Mouse (Mus musculus) limb, embryonic 13.5 days (tissue): Measurements from ENCODE around the gene Irs3. TPM values are rescaled to one million over a fixed set of nuclear protein-coding genes. Genes with fewer than 3 reads are reported as not detected.

Experiments
- ATAC-seq: fragments of 200-750 bp; cut with Nextera tagmentation; 2 replicates; pipeline ENCODE4 v1.8.0; 2017; ENCODE audit warnings: low read depth, moderate number of reproducible peaks, moderate TSS enrichment; ENCODE audit not compliant: low FRiP score
- H3K27ac ChIP-seq: fragments of 300-500 bp; sonication (generic); 2 replicates; pipeline ENCODE4 v1.5.1; 2015; ENCODE audit warnings: inconsistent platforms, mild to moderate bottlenecking, moderate library complexity
- H3K27me3 ChIP-seq: fragments of 300-500 bp; sonication (generic); 2 replicates; pipeline ENCODE4 v1.6.1; 2015; ENCODE audit warnings: mild to moderate bottlenecking, inconsistent platforms
- H3K36me3 ChIP-seq: fragments of 300-500 bp; sonication (generic); 2 replicates; pipeline ENCODE4 v1.6.1; 2015; ENCODE audit warnings: inconsistent platforms, mild to moderate bottlenecking, moderate library complexity
- H3K4me1 ChIP-seq: fragments of 300-500 bp; sonication (generic); 2 replicates; pipeline ENCODE4 v1.6.1; 2015; ENCODE audit warnings: inconsistent platforms
- H3K4me2 ChIP-seq: fragments of 300-500 bp; sonication (generic); replicated peaks from 2 replicates; pipeline ENCODE4 v1.6.1; 2015; ENCODE audit warnings: inconsistent platforms, mild to moderate bottlenecking, moderate library complexity
- H3K4me3 ChIP-seq: fragments of 300-500 bp; sonication (generic); 2 replicates; pipeline ENCODE4 v1.5.1; 2015; ENCODE audit warnings: moderate library complexity, mild to moderate bottlenecking, inconsistent platforms
- H3K9ac ChIP-seq: fragments of 300-500 bp; sonication (generic); 2 replicates; pipeline ENCODE4 v1.6.1; 2015; ENCODE audit warnings: mild to moderate bottlenecking, inconsistent platforms
- H3K9me3 ChIP-seq: fragments of 300-500 bp; sonication (generic); 2 replicates; pipeline ENCODE4 v1.6.1; 2016; ENCODE audit warnings: inconsistent platforms
- WGBS: fragments of 180-500 bp; shearing (Covaris S2); methylation state at CpG from one replicate; pipeline ENCODE4 v1.1.7; 2015; 5-methylcytosine and 5-hydroxymethylcytosine counted together
- polyA plus RNA-seq: library from polyadenylated mRNA; unstranded; fragments of >200 nt; fragmentation: Nextera tagmentation; extraction: Ambion mirVana; gene quantifications from 2 replicates; pipeline ENCODE4 v1.2.1, GENCODE M21; 2015

Gene Irs3
- polyA plus RNA-seq, 1 experiment from 2014 or later = 0.18 TPM

- Histone ChIP-seq H3K4me3 (no peak overlapping the region), H3K36me3 (no peaks in the 10 kb centered on the region), H3K9me3 (no peaks in the 10 kb centered on the region), H3K4me2 (no peak overlapping the region), H3K27ac (peak overlapping the region; percentile 99), H3K27me3 (no peaks in the 10 kb centered on the region), H3K4me1 (peaks cover 58% of the 10 kb centered on the region), H3K9ac (peak overlapping the region; percentile 26; the same call in 1 of the 2 replicates)
- no peak for ATAC-seq
- WGBS = 71% methylated on average over 5 of the region's 5 CpGs
These were observed 32.4 kb downstream of the Irs3 start for GRCm38 (mm10) chr5:137613076-137613475.

DNA sequence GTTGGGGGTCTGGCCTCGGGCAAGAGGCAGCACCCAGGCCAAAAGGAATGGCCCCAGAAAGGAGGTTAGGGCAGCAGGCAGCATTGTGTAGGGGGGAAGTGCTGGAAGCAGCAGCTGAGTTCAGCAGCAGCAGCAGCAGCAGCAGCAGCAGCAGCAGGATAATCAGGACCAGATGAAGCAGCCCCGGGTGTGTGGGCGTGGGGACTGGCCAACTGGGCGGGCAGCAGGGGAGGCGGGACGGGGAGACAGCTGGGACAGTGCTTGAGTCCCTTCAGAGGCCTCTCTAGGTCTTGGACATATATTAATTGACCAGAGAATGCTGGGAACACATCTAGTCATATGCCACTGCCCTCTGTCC, 34.3 kb downstream of the Irs3 start:
- Histone ChIP-seq H3K27me3 (no peaks in the 10 kb centered on the region), H3K4me3 (peak overlapping the region; percentile 48), H3K27ac (peak overlapping the region; percentile 99), H3K4me1 (peaks cover 63% of the 10 kb centered on the region), H3K36me3 (peaks cover 17% of the 10 kb centered on the region), H3K9me3 (no peaks in the 10 kb centered on the region), H3K9ac (peak overlapping the region; percentile 67), H3K4me2 (peak overlapping the region; percentile 76)
- WGBS = 2% methylated on average over 6 of the region's 6 CpGs
- peak; percentile 62 for ATAC-seq

- WGBS = 1% methylated on average over 12 of the region's 12 CpGs
- Histone ChIP-seq H3K9ac (peak overlapping the region; percentile 67), H3K4me1 (peaks cover 63% of the 10 kb centered on the region), H3K36me3 (peaks cover 22% of the 10 kb centered on the region), H3K27me3 (no peaks in the 10 kb centered on the region), H3K4me3 (peak overlapping the region; percentile 48), H3K27ac (peak overlapping the region; percentile 99), H3K9me3 (no peaks in the 10 kb centered on the region), H3K4me2 (peak overlapping the region; percentile 76)
- peak; percentile 60 for ATAC-seq
These were observed 34.8 kb downstream of the Irs3 start for GRCm38 (mm10) chr5:137610548-137611244.

DNA sequence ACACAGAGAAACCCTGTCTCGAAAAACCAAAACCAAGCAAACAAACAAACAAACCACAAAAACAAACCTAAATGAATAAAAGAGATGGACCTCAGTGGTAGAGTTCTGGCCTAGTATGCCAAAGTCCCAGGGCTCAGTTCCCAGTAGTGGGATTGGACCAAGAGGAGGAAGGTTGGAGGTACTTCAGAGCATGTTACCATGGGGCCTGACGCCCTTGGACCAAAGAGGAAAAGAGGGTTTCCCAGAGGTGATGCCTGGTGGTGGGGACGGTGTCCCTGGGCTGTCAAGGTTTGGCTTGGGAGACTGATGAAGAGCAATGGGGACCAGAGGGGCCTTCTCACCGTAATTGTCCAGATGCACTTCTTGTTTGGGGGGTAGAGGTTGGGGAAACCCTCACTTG, 35.5 kb downstream of the Irs3 start:
- ATAC-seq = no peak
- Histone ChIP-seq H3K9ac (peak overlapping the region; percentile 67), H3K27me3 (no peaks in the 10 kb centered on the region), H3K4me2 (peak overlapping the region; percentile 76), H3K9me3 (no peaks in the 10 kb centered on the region), H3K4me3 (peak overlapping the region; percentile 48), H3K36me3 (peaks cover 29% of the 10 kb centered on the region), H3K4me1 (peaks cover 63% of the 10 kb centered on the region), H3K27ac (peak overlapping the region; percentile 99)
- 33% methylated on average over 4 of the region's 4 CpGs for WGBS

GRCm38 (mm10) chr5:137609292-137609691, 36.2 kb downstream of the Irs3 start:
- ATAC-seq = no peak
- H3K4me2 ChIP-seq = peak overlapping the region; percentile 76
- H3K36me3 ChIP-seq = peaks cover 35% of the 10 kb centered on the region
- H3K27me3 ChIP-seq = no peaks in the 10 kb centered on the region
- H3K9ac ChIP-seq = peak overlapping the region; percentile 67
- H3K4me3 ChIP-seq = peak overlapping the region; percentile 48
- WGBS = 39% methylated on average over 3 of the region's 3 CpGs
- H3K9me3 ChIP-seq = no peaks in the 10 kb centered on the region
- peak overlapping the region; percentile 99; the same call in 1 of the 2 replicates for H3K27ac ChIP-seq
- peaks cover 63% of the 10 kb centered on the region for H3K4me1 ChIP-seq

- H3K4me2 ChIP-seq = peak overlapping the region; percentile 76
- peak overlapping the region; percentile 67 for H3K9ac ChIP-seq
- H3K36me3 ChIP-seq = peaks cover 37% of the 10 kb centered on the region
- peak overlapping the region; percentile 48 for H3K4me3 ChIP-seq
- 0 out of 2 replicates have a peak overlapping the region, but pooled peaks have one; percentile 28 for H3K27ac ChIP-seq
- H3K27me3 ChIP-seq = no peaks in the 10 kb centered on the region
- H3K4me1 ChIP-seq = peaks cover 61% of the 10 kb centered on the region
- H3K9me3 ChIP-seq = no peaks in the 10 kb centered on the region
- 13% methylated on average over 23 of the region's 23 CpGs for WGBS
- no peak for ATAC-seq
These were observed 36.8 kb downstream of the Irs3 start for GRCm38 (mm10) chr5:137608654-137609190.

DNA sequence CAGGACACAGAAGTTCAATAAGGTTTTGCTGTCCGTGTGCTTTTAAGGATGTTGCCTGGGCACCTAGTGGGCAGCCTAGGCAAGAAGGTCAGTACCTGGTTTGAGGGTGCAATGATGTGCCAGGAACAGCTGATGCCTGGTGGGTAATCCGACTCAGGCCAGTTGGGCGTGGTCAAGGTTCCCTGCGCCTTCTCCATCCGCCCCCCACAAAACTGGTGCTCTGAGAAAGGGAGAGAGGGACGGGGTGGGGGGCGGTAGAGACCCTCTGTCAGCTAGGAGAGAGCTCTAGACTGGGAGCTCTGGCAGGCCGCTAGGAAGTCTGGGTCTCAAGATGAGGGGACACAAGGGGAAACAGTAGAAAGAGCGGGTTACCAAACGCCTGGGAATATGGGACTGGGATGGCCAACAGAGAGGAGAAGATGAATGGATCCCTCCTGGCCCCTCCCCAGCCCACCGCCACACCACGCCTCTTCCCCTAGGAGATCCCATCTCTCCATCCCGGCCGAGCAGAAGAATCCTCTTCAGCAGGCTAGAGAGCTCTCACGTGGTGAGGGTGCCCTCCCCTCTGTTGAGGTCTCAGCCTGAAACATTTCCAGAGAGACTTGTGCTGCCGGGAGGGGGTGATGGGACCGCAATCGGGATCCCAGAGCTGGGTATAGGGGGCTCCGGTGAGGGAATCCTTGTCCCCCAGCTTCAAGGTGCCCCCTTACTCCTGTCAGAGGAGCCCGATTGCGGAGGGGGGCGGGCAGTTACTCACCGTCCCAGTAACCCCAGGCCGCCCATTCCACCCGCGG, 37.5 kb downstream of the Irs3 start:
- no peaks in the 10 kb centered on the region for H3K9me3 ChIP-seq
- H3K27ac ChIP-seq = no peak overlapping the region
- no peaks in the 10 kb centered on the region for H3K27me3 ChIP-seq
- 23% methylated on average over 26 of the region's 26 CpGs for WGBS
- H3K4me3 ChIP-seq = peak overlapping the region; percentile 48
- peak overlapping the region; percentile 76 for H3K4me2 ChIP-seq
- H3K36me3 ChIP-seq = peaks cover 37% of the 10 kb centered on the region
- peak overlapping the region; percentile 67 for H3K9ac ChIP-seq
- H3K4me1 ChIP-seq = peaks cover 59% of the 10 kb centered on the region
- ATAC-seq = no peak

DNA sequence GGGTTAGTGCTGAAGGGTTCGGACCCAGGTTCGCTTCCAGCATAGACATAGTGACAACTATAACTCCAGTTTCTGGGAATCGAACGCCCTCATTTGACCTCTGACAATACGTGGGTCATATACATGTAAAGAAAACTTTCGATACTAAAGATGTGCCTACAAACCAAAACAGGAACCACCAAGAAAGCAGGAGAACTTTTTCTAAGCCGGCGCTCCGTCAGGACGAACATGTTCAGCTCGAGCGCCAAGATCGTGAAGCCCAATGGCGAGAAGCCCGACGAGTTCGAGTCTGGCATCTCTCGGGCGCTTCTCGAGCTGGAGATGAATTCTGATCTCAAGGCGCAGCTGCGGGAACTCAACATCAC, 44.2 kb downstream of the Irs3 start:
- no peak for ATAC-seq
- Histone ChIP-seq H3K9ac (peak overlapping the region; percentile 69), H3K27me3 (no peaks in the 10 kb centered on the region), H3K27ac (peak overlapping the region; percentile 63), H3K9me3 (no peaks in the 10 kb centered on the region), H3K4me3 (peak overlapping the region; percentile 76), H3K4me1 (peaks cover 31% of the 10 kb centered on the region), H3K36me3 (peaks cover 38% of the 10 kb centered on the region), H3K4me2 (peak overlapping the region; percentile 96)
- WGBS = under 1% methylated on average over 22 of the region's 22 CpGs

DNA sequence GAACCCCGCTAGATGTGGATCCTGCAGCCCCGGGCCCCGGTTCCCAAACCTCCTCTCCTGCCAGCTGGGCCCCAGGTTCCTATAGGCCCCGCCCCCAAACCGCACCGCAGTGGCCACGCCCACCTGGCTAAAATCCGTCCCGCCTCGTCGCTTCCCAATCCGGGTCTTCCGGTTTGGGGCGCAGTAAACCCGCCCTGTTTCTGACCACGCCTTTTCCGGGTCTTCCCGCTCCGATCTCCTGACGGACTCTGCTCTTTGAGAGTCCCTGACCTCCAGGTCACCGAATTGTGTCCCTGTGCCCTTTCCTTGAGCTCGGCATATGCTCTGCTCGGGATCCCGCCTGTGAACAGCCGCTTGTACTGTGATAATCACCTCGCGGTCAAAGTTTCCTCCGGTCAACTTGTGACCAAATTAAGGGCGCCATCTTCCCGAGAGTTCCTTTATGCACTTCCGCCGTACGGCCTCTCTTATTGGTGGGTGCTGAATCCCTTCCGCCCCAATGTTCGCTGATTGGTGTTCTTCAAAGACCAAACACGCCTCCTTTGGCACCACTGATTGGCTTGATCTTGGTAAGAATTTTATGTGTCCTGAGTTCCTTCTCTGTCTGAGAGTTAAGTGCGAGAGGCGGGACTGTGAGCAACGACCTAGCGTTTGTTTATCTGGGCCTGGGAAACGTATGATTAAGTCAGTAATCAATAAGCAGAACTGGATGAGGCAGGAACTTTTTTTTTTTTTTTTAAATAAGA, 44.7 kb downstream of the Irs3 start, which contains the start of gene Mospd3:
TSS of gene Mospd3 (minus strand) at position 440 of the 746 bp plus-strand sequence.
- Histone ChIP-seq H3K27me3 (no peaks in the 10 kb centered on the region), H3K27ac (peak within 1 kb of the TSS; percentile 80), H3K4me3 (peak within 1 kb of the TSS; percentile 76), H3K9ac (peak within 1 kb of the TSS; percentile 87), H3K9me3 (no peaks in the 10 kb centered on the region), H3K4me1 (peaks cover 31% of the 10 kb centered on the region), H3K4me2 (peak within 1 kb of the TSS; percentile 96), H3K36me3 (peaks cover 32% of the 10 kb centered on the region)
- WGBS = under 1% methylated on average over 41 of the region's 41 CpGs
- ATAC-seq = peak; percentile 96

DNA sequence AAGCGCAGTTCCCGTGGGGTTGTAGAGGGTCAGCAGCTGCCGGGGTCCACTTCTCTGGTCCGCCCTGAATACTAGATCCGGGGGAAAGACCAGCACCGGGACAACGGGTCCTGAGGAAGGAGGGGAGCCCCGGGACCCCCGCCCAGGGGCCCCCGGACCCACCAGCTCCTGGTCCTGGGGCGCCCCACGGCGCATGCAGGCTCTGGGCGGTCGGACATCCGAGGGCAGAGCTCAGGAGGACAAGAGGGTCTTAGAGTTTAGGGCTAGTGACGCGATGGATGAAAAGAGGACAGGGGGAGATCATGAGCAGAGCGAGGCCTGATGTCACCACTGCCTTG, 45.3 kb downstream of the Irs3 start:
- Histone ChIP-seq H3K4me3 (peak overlapping the region; percentile 76), H3K9ac (peak overlapping the region; percentile 87), H3K27ac (peak overlapping the region; percentile 77), H3K9me3 (no peaks in the 10 kb centered on the region), H3K36me3 (peaks cover 27% of the 10 kb centered on the region), H3K4me2 (peak overlapping the region; percentile 96), H3K4me1 (peaks cover 31% of the 10 kb centered on the region), H3K27me3 (no peaks in the 10 kb centered on the region)
- no peak; the same call in 1 of the 2 replicates for ATAC-seq
- 3% methylated on average over 18 of the region's 19 CpGs for WGBS

- no peak for ATAC-seq
- peaks cover 20% of the 10 kb centered on the region for H3K36me3 ChIP-seq
- H3K9me3 ChIP-seq = no peaks in the 10 kb centered on the region
- WGBS = 71% methylated on average over 9 of the region's 9 CpGs
- H3K4me2 ChIP-seq = peak overlapping the region; percentile 96
- H3K27ac ChIP-seq = no peak overlapping the region
- H3K9ac ChIP-seq = peak overlapping the region; percentile 87
- peaks cover 31% of the 10 kb centered on the region for H3K4me1 ChIP-seq
- peak overlapping the region; percentile 76 for H3K4me3 ChIP-seq
- no peaks in the 10 kb centered on the region for H3K27me3 ChIP-seq
These were observed 45.9 kb downstream of the Irs3 start for GRCm38 (mm10) chr5:137599600-137599999.
